Mouse (Mus musculus): ENCODE measurements around the gene Tdrd9. TPM values are rescaled to one million over a fixed set of nuclear protein-coding genes. Genes with fewer than 3 reads are reported as not detected.

Gene Tdrd9
- polyA plus RNA-seq (2015; fragmentation: Nextera tagmentation; extraction: Ambion mirVana) = not detected in 2 replicates

DNA sequence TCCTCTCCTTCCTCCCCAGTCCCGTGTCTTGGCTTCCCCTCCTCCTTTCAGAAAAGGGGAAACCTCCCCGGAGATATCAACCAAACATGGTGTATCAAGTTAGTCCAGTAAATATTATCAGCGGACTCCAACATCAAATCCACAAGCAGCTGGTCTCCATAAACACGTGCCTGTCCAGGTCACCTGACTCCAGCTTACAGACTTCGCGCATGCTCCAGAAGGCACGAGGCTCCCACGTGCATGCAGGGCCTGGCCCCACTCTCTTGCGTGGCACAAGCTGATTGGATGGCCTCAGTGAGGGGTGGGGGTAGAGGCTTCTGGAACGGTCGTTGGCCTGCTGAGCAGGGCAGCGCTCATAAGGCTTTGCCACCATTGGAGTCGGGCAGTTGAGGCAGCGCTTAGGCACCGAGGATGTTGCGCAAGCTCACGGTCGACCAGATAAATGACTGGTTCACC, at the start of gene Tdrd9:
TSS of gene Tdrd9 (plus strand) at position 329 of the 456 bp plus-strand sequence.

DNA sequence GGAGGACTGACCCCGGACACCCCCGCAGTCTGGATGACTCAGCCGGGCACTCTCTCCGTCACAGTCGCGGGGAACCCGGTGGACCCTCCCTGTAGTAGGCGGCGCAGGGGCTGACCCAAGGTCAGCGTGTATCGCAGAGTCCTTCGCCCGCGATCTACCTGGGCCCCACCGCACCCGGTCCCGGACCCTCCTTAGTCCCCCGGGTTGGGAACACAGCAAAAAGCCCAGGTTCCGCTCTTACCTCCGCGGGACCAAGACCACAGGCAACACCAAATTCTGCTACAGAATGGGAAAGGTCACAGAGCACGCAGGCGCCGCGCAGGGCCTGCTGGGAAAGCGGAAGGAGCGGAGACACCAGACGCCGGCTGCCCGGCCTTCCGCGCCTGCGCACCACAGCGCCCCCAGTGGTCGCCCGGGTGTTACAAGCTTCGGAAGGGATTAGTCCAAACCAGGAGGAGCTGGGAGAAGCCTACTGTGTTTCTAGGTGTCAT, 4.6 kb upstream of the Tdrd9 start, which contains the start of gene Atp5mpl:
TSS of gene Atp5mpl (minus strand) at position 295 of the 491 bp plus-strand sequence.

DNA sequence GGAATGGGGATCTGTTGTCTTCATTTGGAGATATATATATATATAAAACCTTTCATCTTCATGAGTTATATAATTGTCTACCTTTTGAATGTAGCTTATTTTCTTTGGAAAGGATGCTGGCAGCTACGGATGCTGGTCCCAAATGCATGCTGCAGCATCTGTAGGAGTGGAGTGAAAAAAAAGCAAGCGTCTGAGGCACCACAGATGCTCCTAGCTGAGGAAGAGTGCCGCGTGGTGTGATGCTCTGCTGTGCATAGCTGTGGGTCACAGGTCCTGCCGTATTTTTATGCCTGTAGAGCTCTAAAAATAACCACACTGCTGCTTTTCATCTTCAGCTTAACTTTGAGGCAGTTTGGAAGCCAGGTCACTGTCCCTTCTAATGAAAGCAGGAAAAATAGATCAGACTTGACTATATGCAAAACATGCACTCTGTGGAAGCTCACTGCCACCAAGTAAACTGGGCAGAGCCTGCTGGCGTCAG, 9.6 kb downstream of the Tdrd9 start, which contains the start of gene Rd3l:
TSS of gene Rd3l (minus strand) at position 431 of the 481 bp plus-strand sequence.

DNA sequence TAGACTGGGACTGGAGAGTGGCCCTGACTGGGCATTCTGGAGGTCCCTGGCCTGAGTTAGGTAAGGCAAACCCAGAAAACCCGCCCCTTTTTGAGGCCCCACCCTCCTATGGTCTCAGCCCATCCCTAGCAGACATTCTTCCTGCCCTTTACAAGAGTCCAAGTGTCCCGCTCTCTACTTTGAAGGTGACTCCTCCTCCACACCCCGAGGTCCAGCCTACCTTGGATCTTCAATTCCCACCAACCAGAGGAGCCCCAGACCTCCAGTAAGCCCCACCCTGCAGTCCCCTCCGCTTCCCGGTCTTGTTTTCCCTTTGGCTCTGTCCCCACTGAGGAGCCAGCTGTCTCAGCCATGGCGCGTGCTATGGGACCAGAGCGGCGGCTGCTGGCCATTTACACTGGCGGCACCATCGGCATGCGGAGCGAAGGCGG, 135.2 kb downstream of the Tdrd9 start, which contains the start of gene Aspg:
TSS of gene Aspg (plus strand) at position 139 of the 431 bp plus-strand sequence.

Other genes starting within 250 kb of the Tdrd9 start
- gene Klc1, start 212.7 kb upstream of the Tdrd9 start, polyA plus RNA-seq (2015; fragmentation: Nextera tagmentation; extraction: Ambion mirVana) = 28.5 and 36.9 TPM in 2 replicates
- gene Xrcc3, start 157.7 kb upstream of the Tdrd9 start, polyA plus RNA-seq (2015; fragmentation: Nextera tagmentation; extraction: Ambion mirVana) = 4.7 TPM in 2 replicates
- gene Zfyve21, start 157.4 kb upstream of the Tdrd9 start, polyA plus RNA-seq (2015; fragmentation: Nextera tagmentation; extraction: Ambion mirVana) = 39.6 and 45.0 TPM in 2 replicates
- gene Ppp1r13b, start 63.4 kb upstream of the Tdrd9 start, polyA plus RNA-seq (2015; fragmentation: Nextera tagmentation; extraction: Ambion mirVana) = 4.9 and 7.1 TPM in 2 replicates
- 561 and 610 TPM in 2 replicates for gene Atp5mpl, start 4.6 kb upstream of the Tdrd9 start, polyA plus RNA-seq (2015; fragmentation: Nextera tagmentation; extraction: Ambion mirVana)
- not detected in 2 replicates for gene Rd3l, start 9.8 kb downstream of the Tdrd9 start, polyA plus RNA-seq (2015; fragmentation: Nextera tagmentation; extraction: Ambion mirVana)
- 0.05 and 0.13 TPM in 2 replicates for gene Aspg, start 135.1 kb downstream of the Tdrd9 start, polyA plus RNA-seq (2015; fragmentation: Nextera tagmentation; extraction: Ambion mirVana)
- gene Kif26a, start 174.6 kb downstream of the Tdrd9 start, polyA plus RNA-seq (2015; fragmentation: Nextera tagmentation; extraction: Ambion mirVana) = 0.88 and 1.1 TPM in 2 replicates

Measured in spleen, postnatal 0 days (tissue).